Mouse (Mus musculus) adrenal gland, adult 8-10 months (tissue): ENCODE data around the gene Phkg1. TPM values are rescaled to one million over a fixed set of nuclear protein-coding genes. Genes with fewer than 3 reads are reported as not detected.
"Not testable (repeated sequence)": the region's sequence is repeated elsewhere in the genome, so short reads cannot be mapped to it uniquely, and the experiment has no call there.

Experiments
- DNase-seq: peaks from one replicate; pipeline ENCODE4 v3.0.0; 2022
- total RNA-seq, 4 experiments: library from RNA; stranded (reverse); gene quantifications; 2 replicates each; pipeline ENCODE4 v1.2.4; 2022

The Phkg1 gene
- total RNA-seq: 1 to 10 TPM in 3 of 4 experiments, under 1 TPM in 1; 0.49 to 2.6 (median 1.1) TPM

- no peak for DNase-seq
Observed at GRCm38 (mm10) chr5:129898449-129898848, at the start of gene Phkg1. Gene Phkg1 (minus strand): TSS chr5:129898549.

DNA sequence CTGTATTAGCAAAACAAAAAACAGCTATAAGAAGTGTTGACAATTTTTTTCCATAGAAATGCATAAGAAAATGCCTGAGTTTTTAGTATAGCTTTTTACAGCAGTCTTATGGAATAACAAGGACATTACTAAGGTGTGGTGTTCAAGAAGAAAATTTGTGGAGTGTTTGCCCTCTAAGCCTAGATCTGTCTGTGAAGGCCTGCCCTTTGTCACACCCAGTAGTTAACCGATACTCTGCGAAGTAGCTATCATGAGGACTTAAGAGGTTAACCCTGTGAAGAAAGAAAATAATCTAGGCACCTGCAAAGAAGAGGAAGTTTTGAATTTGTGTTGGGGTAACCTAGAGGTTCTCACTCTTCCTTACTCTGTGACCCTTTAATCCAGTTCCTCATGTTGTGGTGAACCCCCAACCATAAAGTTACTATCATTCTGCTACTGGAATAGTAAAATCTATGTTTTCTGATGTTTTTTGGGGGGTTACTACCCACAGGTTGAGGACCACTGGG lies 49.2 kb upstream of the Phkg1 start:
- DNase-seq: no peak

- no peak for DNase-seq
Observed at GRCm38 (mm10) chr5:129943402-129943801, 45.1 kb upstream of the Phkg1 start.

DNA sequence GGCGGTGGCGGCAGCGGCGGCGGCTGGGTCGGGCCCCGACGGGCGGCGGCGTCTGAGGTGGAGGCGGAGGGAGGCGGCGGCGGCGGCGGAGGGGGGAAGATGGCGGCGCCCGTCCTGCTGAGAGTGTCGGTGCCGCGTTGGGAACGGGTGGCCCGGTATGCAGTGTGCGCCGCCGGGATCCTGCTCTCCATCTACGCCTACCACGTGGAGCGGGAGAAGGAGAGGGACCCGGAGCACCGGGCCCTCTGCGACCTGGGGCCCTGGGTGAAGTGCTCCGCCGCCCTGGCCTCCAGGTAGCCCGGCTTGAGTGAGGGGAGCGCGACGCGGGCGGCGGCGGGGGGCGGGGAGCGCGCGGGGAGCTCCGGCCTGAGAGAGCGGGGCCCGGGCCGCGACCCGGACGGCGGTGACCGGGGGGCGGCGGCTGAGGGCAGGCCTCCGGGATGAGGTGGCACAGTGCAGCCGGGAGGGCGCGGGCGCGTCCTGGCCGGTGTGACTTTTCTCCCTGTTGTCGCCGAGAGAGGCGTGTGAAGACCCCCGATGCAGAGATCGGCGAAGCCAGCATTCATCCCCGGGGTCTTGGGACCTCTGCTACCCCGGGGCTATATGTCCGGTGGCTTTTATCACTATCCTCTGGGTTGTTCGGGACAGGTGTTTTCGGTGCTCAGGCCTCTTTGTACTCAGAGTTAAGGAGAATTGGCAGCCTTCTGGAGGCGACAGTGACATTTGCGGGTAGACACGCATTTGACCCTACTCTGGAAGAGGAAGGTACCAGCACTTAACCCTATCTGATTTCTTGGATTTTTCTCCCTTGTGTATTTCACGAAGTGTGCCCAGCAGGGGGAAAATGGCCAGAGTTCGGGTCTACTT lies 44.0 kb upstream of the Phkg1 start:
- DNase-seq: peak; percentile 31

DNA sequence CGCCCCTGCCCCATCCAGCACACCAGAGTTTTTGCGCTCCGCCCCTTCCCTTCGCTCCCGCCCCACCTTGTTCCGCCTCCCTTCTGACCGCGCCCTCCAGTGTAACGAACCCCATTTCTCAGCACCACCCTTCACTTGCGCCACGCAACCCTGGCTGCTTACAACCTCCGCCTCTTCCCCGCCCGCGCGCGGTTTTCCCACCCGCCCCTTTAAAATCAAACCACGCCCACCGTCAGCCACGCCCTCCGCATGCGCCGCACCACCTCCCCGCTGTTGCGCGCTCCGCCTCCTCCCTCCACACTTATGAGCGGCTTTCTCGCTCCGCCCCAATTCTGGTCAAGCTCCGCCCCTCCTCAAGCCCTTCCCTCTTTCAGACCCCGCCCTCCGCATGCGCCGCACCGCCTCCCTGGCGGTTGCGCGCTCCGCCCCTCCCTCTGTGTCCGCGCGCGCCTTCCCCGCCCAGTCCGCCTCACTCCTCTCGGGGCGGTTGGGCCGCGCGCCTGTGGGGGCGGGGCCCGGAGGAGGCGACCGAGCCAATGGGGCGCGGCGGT lies 43.2 kb upstream of the Phkg1 start, which contains the start of gene Vkorc1l1:
TSS of gene Vkorc1l1 (plus strand) at position 476 of the 551 bp plus-strand sequence.
- DNase-seq: peak; percentile 98

DNA sequence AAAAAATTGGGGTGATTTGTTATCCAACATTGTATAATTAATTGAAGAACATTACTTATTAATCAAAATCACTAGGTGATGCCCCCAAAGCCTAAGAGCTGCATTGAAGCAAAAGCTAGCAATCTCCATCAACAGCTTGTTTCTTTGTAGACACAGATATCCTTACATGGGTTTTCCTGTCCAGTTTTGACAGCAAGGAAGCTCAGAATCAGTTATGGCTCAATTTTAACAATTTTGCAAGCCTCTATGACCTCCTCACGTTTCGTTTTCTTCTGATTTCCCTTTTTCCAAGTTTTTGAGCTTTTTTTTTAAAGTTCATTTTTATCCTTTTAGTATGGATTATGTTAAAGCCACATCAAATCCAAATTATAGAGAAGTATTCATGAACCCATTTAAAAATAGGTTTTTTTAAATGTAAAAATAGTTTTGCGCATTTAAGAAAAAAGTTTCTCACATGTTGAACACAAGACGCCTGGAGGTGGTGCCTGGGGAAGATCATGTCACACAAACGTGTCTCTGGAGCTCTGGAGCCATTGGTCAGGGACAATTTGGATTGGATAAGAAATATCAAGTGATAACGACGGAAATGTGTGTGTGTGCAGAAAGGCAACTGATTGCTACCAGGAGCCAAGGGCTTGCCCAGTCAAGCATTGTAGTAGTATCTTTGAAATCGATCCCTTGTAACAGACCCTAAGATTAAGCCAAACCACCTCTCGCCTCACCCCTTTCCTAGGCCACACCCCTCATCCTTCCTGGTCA lies 42.6 kb upstream of the Phkg1 start:
- no peak for DNase-seq

DNA sequence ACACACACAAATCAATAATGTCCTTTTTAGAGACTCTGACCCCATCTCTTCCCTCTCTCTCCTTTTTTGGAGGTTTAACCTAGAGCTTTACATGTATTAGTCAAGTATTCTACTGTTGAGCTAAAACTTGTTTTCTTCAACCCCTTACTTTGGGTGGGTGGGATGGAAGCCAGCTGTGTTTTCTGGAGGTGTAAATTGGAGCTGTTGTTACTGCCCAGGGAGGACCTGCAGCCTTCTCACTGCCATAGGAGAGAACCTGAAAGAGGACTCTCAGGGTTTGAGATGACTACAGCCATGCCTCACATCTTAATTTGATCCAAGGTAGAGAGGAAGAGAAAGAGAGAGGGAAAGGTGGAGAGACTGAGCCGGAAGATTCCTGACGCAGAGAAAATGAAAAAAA lies 41.9 kb upstream of the Phkg1 start:
- DNase-seq: no peak

DNA sequence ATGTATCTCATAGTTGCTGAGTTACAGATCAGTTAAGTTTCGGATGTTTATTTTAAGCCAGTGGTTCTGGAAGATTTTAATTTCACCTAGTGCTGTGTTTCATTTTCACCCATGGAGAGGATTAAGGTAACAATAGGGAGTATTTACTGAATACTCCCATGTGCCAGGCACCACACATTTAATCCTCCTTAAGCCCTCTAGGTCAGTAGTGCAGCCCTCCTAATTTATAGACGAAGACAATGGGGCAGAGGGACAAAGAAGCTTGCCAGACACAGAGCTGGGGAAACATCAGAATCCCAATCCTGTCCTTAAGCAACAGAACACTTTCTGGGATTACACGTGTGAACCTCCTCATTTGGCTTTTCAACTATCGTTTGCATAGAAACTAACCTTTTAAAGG lies 38.6 kb upstream of the Phkg1 start:
- no peak for DNase-seq

DNA sequence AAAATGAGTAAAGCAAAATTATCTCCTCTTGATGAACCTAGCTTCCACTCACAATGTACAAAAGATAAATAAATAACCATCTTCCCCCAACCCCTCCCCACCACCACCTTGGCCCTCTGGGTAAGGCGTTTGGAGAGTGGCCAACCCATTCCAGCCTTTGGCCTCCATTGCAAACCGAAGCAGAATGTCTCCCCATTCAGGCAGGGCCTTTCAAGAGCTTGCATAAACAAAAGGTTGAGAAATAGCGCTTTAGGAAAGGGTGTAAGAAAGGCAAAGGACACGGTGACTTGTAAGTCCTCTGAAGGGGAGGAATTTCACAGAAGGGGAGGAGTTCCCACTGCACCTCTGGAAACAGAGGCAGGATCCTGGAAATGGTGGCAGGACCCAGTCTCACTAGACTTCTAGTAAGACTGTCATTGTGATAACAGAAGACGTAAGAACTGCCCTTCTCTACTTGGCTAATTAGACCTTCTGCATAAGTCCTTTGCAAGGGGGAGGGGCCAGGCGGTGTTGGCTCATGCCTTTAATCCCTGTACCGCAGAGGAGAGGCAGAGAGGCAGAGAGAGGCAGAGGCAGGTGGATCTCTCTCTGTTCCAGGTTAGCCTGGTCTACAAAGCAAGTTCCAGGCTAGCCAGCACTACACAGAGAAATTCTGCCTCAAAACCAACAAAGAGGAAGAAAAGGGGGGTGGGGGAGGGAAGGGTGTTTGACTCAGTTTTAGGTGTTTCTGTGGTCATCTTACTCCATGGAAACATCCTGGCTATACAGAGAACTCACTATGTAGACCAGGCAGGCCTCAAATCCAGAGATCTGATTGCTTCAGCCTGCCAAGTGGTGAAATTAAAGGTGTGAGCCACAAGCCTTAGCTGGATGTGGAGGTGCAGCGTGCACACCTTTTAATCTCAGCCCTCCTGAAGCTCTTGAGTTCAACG lies 31.8 kb upstream of the Phkg1 start:
- DNase-seq: no peak

DNA sequence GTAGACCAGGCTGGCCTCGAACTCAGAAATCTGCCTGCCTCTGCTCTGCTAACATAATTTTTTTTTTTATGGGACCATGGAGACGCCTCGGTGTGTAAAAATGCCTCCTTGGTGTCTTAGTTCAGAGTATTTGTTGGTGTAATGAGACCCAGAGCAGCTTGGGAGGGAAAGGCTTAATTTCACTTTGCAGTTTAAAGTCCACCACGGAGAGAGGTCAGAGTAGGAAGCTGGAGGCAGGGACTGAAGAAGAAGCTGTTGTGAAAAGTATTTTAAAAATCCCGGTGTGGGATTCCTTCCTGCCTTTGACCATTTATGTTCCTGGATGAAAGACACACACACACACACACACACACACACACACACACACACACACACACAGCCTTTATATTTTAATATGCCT lies 27.6 kb upstream of the Phkg1 start:
- no peak for DNase-seq

GRCm38 (mm10) chr5:129924820-129925452 lies 26.6 kb upstream of the Phkg1 start:
- no peak for DNase-seq

- DNase-seq: no peak
Observed at GRCm38 (mm10) chr5:129921972-129922371, 23.6 kb upstream of the Phkg1 start.

DNA sequence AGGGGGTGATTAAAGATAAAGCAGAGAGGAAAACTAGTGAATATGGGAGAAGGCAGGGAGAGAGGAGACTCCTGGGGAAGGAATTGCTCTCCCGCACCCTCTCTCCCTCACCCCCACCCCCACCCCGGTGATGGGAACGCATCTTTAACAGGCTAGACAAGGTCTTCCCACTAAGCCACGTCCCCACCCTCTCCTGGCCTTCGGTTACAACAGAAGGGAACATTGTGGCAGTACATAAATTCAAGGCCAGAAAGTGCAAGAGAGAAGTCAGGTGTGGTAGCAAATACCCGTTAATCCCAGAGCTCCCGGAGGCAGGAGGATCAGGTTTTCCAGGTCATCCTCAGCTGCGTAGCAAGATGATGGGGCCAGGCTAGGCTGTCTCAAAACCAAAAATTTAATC lies 21.0 kb upstream of the Phkg1 start:
- DNase-seq: no peak

DNA sequence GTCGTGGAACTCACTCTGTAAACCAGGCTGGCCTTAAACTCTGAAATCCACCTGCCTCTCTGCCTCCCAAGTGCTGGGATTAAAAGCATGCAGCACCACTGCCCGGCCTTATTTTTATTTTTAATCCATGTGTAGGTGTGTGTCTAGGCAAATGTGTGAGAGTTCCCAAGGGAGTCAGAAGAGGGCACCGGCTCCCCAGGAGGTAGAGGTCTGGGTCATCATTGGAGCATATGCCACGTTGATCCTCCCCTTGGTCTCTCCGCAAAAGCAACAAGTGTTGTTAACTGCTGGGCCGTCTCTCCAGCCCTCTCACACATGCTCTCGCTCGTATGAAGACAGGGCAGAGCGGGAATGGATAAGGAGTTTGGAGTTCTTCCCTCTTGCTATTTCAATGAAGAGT lies 20.4 kb upstream of the Phkg1 start:
- no peak for DNase-seq

DNA sequence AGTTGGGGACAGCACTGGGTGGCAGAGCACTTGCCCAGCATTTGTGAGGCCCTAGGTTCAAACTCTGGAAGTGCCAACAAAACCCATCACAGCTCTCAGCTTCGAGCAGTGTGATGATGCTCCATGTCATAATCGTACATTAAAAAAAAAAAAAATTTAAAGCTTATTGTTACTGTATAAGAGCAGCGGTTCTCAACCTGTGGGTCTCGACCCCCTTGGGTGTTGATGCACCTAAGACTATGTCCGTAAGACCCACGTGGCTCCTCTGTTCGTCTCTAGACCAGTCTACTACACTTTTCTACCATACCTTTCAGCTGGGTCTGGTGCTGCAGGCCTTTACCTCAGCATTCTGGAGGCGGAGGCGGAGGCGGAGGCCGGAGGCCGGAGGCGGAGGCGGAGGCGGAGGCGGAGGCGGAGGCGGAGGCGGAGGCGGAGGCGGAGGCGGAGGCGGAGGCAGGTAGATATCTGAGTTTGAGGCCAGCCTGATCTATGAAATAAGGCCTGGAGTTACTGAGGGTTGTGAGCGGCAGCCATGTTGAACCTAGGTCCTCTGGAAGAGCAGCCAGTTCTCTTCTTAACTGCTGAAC lies 19.8 kb upstream of the Phkg1 start:
- no peak for DNase-seq

DNA sequence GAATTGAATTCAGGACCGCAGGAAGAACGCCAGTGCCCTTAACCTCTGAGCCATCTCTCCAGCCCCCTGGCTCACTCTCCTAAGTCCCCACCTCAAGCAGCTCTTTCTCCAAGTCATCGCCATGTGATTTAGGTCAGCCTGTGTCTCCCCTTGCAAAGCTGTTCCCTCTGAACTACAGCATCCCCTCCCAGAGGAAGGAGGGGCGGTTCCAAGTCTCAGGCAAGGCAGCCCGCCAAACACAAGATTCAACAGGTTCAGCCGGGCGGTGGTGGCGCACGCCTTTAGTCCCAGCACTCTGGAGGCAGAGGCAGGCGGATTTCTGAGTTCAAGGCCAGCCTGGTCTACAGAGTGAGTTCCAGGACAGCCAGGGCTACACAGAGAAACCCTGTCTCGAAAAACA lies 17.1 kb upstream of the Phkg1 start:
- not testable (repeated sequence) for DNase-seq

- DNase-seq: no peak
Observed at GRCm38 (mm10) chr5:129914024-129914423, 15.7 kb upstream of the Phkg1 start.

GRCm38 (mm10) chr5:129909591-129909990 lies 11.2 kb upstream of the Phkg1 start:
- DNase-seq: no peak

- DNase-seq: no peak
Observed at GRCm38 (mm10) chr5:129909147-129909546, 10.8 kb upstream of the Phkg1 start.

GRCm38 (mm10) chr5:129908242-129908965 lies 10.1 kb upstream of the Phkg1 start, which contains the start of gene Nupr1l:
Gene Nupr1l (plus strand): TSS chr5:129908540.
- DNase-seq: peak; percentile 84
